Mouse (Mus musculus): ENCODE results near the gene Borcs6. TPM values are rescaled to one million over a fixed set of nuclear protein-coding genes. Genes with fewer than 3 reads are reported as not detected.
"Not testable (repeated sequence)": the region's sequence is repeated elsewhere in the genome, so short reads cannot be mapped to it uniquely, and the experiment has no call there.

Gene Borcs6
- total and polyA plus RNA-seq, 3 experiments, result 9.2 to 9.3 TPM; not detected in 1

DNA sequence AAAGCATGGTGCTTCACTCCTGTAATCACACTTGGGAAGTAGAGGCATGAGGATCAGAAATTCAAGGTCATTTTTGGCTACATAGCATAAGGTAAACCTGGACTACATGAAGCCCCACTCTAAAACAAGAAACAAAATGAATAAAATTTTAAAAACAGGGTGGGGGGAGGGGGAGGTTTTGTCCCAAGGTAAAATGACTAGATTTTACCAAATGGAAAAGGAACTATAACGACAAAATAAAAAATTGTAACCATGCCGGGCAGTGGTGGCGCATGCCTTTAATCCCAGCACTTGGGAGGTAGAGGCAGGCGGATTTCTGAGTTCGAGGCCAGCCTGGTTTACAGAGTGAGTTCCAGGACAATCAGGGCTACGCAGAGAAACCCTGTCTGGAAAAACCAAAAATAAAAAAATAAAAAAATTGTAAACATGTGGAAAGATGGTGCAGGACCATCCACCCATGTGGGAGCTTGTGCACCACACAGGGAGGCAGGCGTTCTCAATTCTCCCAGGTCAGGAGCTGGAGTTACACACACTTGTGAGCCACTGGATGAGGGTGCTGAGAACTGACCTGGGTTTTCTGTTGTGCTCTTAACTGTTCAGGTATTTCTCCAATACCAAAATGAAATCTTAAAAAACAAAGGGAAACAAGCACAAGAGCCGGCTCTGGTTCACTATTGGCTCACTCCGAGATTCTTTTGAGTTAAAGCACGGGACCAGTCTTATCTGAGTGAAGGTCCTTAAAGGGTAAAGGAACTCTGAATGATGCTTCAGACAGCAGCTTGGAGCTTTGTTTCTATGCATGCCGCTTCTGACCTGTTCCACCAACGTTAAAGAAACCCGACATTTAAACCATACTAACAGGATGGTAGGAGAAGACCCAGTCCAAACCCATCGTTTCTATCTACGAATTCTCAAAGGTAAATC lies 48.9 kb upstream of the Borcs6 start (continued):
- TF ChIP-seq TAL1 (IDR thresholded peaks at IDR 0.05; ENCODE audit: low read length) (no peak), ZMIZ1 (IDR thresholded peaks at IDR 0.05; ENCODE audit: low read depth, low read length) (no peak), GATA1 (IDR thresholded peaks at IDR 0.05; ENCODE audit: low read depth, low read length) (peak; percentile 73; the same call in 1 of the 2 replicates), ZC3H11A (IDR thresholded peaks at IDR 0.05; ENCODE audit: low read depth, low read length) (no peak), TBP (IDR thresholded peaks at IDR 0.05; ENCODE audit: low read depth, low read length) (peak; percentile 97), HCFC1 (IDR thresholded peaks at IDR 0.05; ENCODE audit: low read depth, low read length) (no peak)

DNA sequence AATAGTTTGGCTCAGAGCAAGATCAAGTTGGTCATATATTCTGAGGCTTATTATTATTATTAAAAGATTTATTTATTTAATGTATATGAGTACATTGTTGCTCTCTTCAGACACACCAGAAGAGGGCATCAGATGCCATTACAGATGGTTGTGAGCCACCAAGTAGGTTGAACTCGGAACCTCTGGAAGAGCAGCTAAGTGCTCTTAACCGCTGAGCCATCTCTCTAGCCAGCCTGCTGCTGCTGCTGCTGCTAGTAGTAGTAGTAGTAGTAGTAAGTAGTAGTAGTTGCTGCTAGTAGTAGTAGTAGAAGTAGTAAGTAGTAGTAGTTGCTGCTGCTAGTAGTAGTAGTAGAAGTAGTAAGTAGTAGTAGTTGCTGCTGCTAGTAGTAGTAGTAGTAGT lies 48.1 kb upstream of the Borcs6 start:
- peak overlapping the region; percentile 9 to 28; a peak in 2 of 4 replicates for H3K4me3 ChIP-seq (ENCODE audit: control insufficient read depth in 1 of 2, insufficient read depth in 1 of 2, low read depth in 2 of 2, low read length in 2 of 2)
- peak overlapping the region; percentile 40 for H3K9ac ChIP-seq (ENCODE audit: control insufficient read depth, low read depth, low read length, poor library complexity, severe bottlenecking)
- H3K79me2 ChIP-seq (ENCODE audit: control insufficient read depth, insufficient read depth, low read length, poor library complexity), result peaks cover 24% of the 10 kb centered on the region
- TF ChIP-seq TBP (IDR thresholded peaks at IDR 0.05; ENCODE audit: low read depth, low read length), result peak; percentile 94
- H3K36me3 ChIP-seq (ENCODE audit: control insufficient read depth in 1 of 2, insufficient read depth in 2 of 2, low read length in 2 of 2), result peaks cover 0 to 17% of the 10 kb centered on the region in 2 experiments; a peak in 2 of 4 replicates
- H3K9me3 ChIP-seq (replicated peaks; ENCODE audit: insufficient read depth, low read length); H3K27me3 ChIP-seq (ENCODE audit: control insufficient read depth in 1 of 2, insufficient read depth in 2 of 2, low read length in 2 of 2): not testable (repeated sequence)
- H3K4me1 ChIP-seq (ENCODE audit: control insufficient read depth in 1 of 2, insufficient read depth in 2 of 2, low read length in 2 of 2), result peaks cover 0 to 16% of the 10 kb centered on the region in 2 experiments; a peak in 3 of 4 replicates
- peak overlapping the region; percentile 58; the same call in 1 of the 2 replicates for H3K27ac ChIP-seq (ENCODE audit: control insufficient read depth, low read depth, low read length)
- DNase-seq (ENCODE audit: low read depth, low spot score), result peak; percentile 70

DNA sequence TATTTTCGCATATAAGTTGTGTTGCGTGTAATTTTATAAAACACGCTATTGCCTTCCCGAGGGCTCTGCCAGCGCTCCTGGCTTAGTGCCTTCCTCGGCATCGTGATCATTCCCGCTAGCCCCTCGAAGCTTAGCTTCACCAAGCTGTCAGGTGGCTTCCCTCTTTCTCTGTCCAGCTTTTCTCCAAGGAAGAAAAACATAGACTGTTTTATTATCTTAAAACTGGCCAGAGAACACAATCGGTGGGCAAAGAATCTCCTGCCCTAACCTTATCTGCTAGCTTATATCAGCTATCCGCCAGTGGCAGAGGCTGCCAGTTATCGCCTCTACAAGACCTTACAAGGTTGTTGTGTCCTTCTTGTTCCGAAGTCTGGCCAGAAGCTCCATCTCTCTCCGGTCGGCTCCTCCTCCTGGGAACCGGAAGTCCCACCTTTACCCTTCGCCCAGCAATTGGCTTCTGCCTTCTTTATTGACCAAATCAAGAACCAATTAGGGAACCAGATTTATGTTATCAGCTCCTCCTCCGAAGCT lies 47.4 kb upstream of the Borcs6 start:
- peaks cover 2 to 18% of the 10 kb centered on the region in 2 experiments for H3K4me1 ChIP-seq (ENCODE audit: control insufficient read depth in 1 of 2, insufficient read depth in 2 of 2, low read length in 2 of 2)
- peak overlapping the region; percentile 71 for H3K9ac ChIP-seq (ENCODE audit: control insufficient read depth, low read depth, low read length, poor library complexity, severe bottlenecking)
- no peaks in the 10 kb centered on the region for H3K27me3 ChIP-seq (ENCODE audit: control insufficient read depth in 1 of 2, insufficient read depth in 2 of 2, low read length in 2 of 2)
- DNase-seq (ENCODE audit: low read depth, low spot score), result peak; percentile 99
- H3K36me3 ChIP-seq (ENCODE audit: control insufficient read depth in 1 of 2, insufficient read depth in 2 of 2, low read length in 2 of 2), result peaks cover 0 to 19% of the 10 kb centered on the region in 2 experiments; a peak in 2 of 4 replicates
- H3K4me3 ChIP-seq (ENCODE audit: control insufficient read depth in 1 of 2, insufficient read depth in 1 of 2, low read depth in 2 of 2, low read length in 2 of 2), result peak overlapping the region; percentile 52 to 54
- peaks cover 24% of the 10 kb centered on the region for H3K79me2 ChIP-seq (ENCODE audit: control insufficient read depth, insufficient read depth, low read length, poor library complexity)
- no peaks in the 10 kb centered on the region for H3K9me3 ChIP-seq (replicated peaks; ENCODE audit: insufficient read depth, low read length)
- peak overlapping the region; percentile 95 for H3K27ac ChIP-seq (ENCODE audit: control insufficient read depth, low read depth, low read length)
- TF ChIP-seq CHD1 (IDR thresholded peaks at IDR 0.05; ENCODE audit: low read depth, low read length) (no peak), UBTF (IDR thresholded peaks at IDR 0.05; ENCODE audit: borderline replicate concordance, insufficient read depth, low read depth, low read length) (peak; percentile 71; the same call in 1 of the 2 replicates), RAD21 (IDR thresholded peaks at IDR 0.05; ENCODE audit: low read depth, low read length) (no peak), NELFE (IDR thresholded peaks at IDR 0.05; ENCODE audit: low read depth, low read length) (peak; percentile 64; the same call in 1 of the 2 replicates), POLR2A (IDR thresholded peaks at IDR 0.05; ENCODE audit: control insufficient read depth in 1 of 2, insufficient read depth in 1 of 2, low read depth in 1 of 2, low read length in 2 of 2, poor library complexity in 1 of 2) (peak; percentile 62 to 95; a peak in 3 of 4 replicates), ZMIZ1 (IDR thresholded peaks at IDR 0.05; ENCODE audit: low read depth, low read length) (peak; percentile 94), ELF1 (IDR thresholded peaks at IDR 0.05; ENCODE audit: low read depth, low read length) (peak; percentile 76), POLR2AphosphoS5 (IDR thresholded peaks at IDR 0.05; ENCODE audit: borderline replicate concordance, low read depth, low read length) (no peak), TCF12 (IDR thresholded peaks at IDR 0.05; ENCODE audit: low read depth, low read length) (peak; percentile 85), CHD2 (IDR thresholded peaks at IDR 0.05; ENCODE audit: low read length) (no peak; the same call in 1 of the 2 replicates), SIN3A (IDR thresholded peaks at IDR 0.05; ENCODE audit: low read length) (peak; percentile 52), GATA1 (IDR thresholded peaks at IDR 0.05; ENCODE audit: low read depth, low read length) (peak; percentile 88), MAZ (IDR thresholded peaks at IDR 0.05; ENCODE audit: low read depth, low read length) (no peak), EP300 (IDR thresholded peaks at IDR 0.05; ENCODE audit: low read depth in 1 of 2, low read length in 2 of 2) (peak; percentile 65 to 87), GABPA (IDR thresholded peaks at IDR 0.05; ENCODE audit: low read depth, low read length) (no peak), USF2 (IDR thresholded peaks at IDR 0.05; ENCODE audit: borderline replicate concordance in 1 of 2, insufficient read depth in 1 of 2, low read depth in 1 of 2, low read length in 2 of 2) (no peak), KAT2A (conservative IDR thresholded peaks at IDR 0.05; ENCODE audit: low read depth, low read length) (no peak), TBP (IDR thresholded peaks at IDR 0.05; ENCODE audit: low read depth, low read length) (peak; percentile 92), NRF1 (IDR thresholded peaks at IDR 0.05; ENCODE audit: insufficient read depth, low read depth, low read length, poor library complexity, severe bottlenecking) (no peak), ZC3H11A (IDR thresholded peaks at IDR 0.05; ENCODE audit: low read depth, low read length) (no peak), BHLHE40 (IDR thresholded peaks at IDR 0.05; ENCODE audit: borderline replicate concordance, low read depth, low read length) (peak; percentile 48; the same call in 1 of the 2 replicates), ZNF384 (IDR thresholded peaks at IDR 0.05; ENCODE audit: low read depth, low read length) (peak; percentile 1; the same call in 1 of the 2 replicates)
